Mouse (Mus musculus) stomach, embryonic 16.5 days (tissue): ENCODE results near the gene Rnf215. TPM values are rescaled to one million over a fixed set of nuclear protein-coding genes. Genes with fewer than 3 reads are reported as not detected.

Experiments
- ATAC-seq: fragments of 200-750 bp; cut with Nextera tagmentation; 2 replicates; pipeline ENCODE4 v1.8.0; 2017; ENCODE audit warnings: moderate number of reproducible peaks, moderate TSS enrichment; ENCODE audit not compliant: insufficient read depth, low FRiP score
- H3K27ac ChIP-seq: fragments of 300-500 bp; sonication (generic); 2 replicates; pipeline ENCODE4 v1.5.1; 2014; ENCODE audit warnings: low read length
- H3K27me3 ChIP-seq: fragments of 300-500 bp; sonication (generic); 2 replicates; pipeline ENCODE4 v1.6.1; 2014; ENCODE audit warnings: low read length, control low read depth, mixed read lengths; ENCODE audit not compliant: control insufficient read depth, insufficient read depth
- H3K36me3 ChIP-seq: fragments of 300-500 bp; sonication (generic); 2 replicates; pipeline ENCODE4 v1.6.1; 2014; ENCODE audit warnings: low read length; ENCODE audit not compliant: control insufficient read depth, insufficient read depth
- H3K4me1 ChIP-seq: fragments of 300-500 bp; sonication (generic); 2 replicates; pipeline ENCODE4 v1.6.1; 2014; ENCODE audit warnings: low read length, control low read depth, mixed read lengths; ENCODE audit not compliant: control insufficient read depth, insufficient read depth
- H3K4me2 ChIP-seq: fragments of 300-500 bp; sonication (generic); 2 replicates; pipeline ENCODE4 v1.6.1; 2014; ENCODE audit warnings: low read depth, low read length, mixed read lengths
- H3K4me3 ChIP-seq: fragments of 300-500 bp; sonication (generic); replicated peaks from 2 replicates; pipeline ENCODE4 v1.5.1; 2014; ENCODE audit warnings: mild to moderate bottlenecking, low read length
- H3K9ac ChIP-seq: fragments of 300-500 bp; sonication (generic); 2 replicates; pipeline ENCODE4 v1.6.1; 2014; ENCODE audit warnings: low read length
- H3K9me3 ChIP-seq: fragments of 300-500 bp; sonication (generic); replicated peaks from 2 replicates; pipeline ENCODE4 v1.6.1; 2016; ENCODE audit warnings: low read length, control low read depth; ENCODE audit not compliant: control insufficient read depth
- WGBS: fragments of 180-500 bp; shearing (Covaris S2); extraction: QIAGEN DNeasy Blood & Tissue Kit; methylation state at CpG from one replicate; pipeline ENCODE4 v1.1.7; 2014; 5-methylcytosine and 5-hydroxymethylcytosine counted together
- polyA plus RNA-seq: library from polyadenylated mRNA; unstranded; fragments of >200 nt; fragmentation: Nextera tagmentation; extraction: Ambion mirVana; gene quantifications from 2 replicates; pipeline ENCODE4 v1.2.1, GENCODE M21; 2015

Gene Rnf215
- polyA plus RNA-seq: 21.7 and 25.6 TPM in 2 replicates

DNA sequence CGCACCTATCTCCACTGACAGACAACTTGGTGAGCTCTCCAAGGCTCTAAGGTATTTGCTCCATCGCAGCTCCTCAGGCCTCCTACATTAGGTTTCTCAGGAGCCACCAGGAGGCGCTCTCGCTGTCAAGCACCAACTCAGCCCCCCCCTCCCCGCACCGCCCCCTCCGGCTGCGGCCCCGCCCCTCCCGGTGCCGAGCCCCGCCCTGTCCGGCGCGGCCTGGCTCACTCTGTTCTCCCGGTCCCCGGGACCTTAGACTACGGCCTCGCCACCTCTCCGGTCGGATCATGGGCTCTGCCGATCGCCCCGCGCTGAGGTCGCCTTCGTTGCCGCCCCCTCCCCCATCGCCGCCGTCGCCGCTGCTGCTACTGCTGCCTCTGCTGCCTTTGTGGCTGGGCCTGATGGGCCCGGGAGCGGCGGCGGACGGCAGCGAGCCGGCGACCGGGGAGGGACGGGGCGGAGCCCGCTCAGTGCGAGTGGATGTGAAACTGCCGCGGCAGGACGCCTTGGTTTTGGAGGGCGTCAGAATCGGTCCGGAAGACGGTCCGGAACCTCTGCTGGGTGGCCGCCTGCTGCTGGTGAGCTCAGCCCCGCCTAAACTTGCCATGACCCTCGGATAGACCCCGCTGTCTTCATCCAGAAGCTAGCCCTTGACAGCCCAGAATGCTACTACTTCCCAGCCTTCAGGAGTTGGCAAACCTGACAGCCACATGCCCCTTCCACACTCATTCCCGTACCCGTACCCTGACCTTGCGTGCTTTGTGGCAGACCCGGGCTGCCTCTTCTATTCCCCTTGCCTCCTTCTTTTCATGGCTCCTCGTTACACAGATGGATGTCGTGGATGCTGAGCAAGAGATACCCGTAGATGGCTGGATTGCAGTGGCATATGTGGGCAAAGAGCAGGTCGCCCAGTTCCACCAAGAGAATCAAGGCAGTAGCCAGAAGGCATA is at the start of gene Rnf215:
Gene Rnf215 (plus strand): TSS at position 217 of the 950 bp plus-strand sequence.
- no peaks in the 10 kb centered on the region for H3K9me3 ChIP-seq
- H3K27me3 ChIP-seq: no peaks in the 10 kb centered on the region
- H3K9ac ChIP-seq: peak within 1 kb of the TSS; percentile 99
- H3K4me3 ChIP-seq: peak within 1 kb of the TSS; percentile 91
- WGBS: 2% methylated on average over 64 of the region's 66 CpGs
- peak within 1 kb of the TSS; percentile 67; the same call in 1 of the 2 replicates for H3K27ac ChIP-seq
- H3K4me2 ChIP-seq: peak within 1 kb of the TSS; percentile 94
- H3K36me3 ChIP-seq: no peaks in the 10 kb centered on the region
- peaks cover 10% of the 10 kb centered on the region for H3K4me1 ChIP-seq
- peak; percentile 96 for ATAC-seq

DNA sequence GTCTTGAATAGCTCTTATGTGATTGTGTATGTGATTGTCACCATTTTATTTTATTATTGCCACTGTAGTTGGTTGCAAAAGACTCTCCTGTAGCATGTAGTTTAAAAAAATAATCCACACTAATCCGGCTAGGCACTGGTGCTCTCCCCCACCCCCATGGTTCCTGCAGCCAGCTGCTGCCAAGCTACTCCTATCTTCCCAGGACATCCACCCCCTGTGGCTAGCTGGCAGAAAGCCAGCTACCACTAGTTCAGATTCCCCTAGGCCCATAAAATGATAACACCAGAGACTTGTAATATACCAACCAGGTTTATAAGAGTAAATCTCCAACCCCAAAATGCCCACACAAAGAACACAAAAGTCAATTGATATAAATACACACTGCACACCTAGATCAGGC is 48.8 kb upstream of the Rnf215 start:
- H3K27ac ChIP-seq: no peak overlapping the region
- WGBS: 61% methylated on average over 1 of the region's 1 CpGs
- H3K36me3 ChIP-seq: peaks cover 6% of the 10 kb centered on the region; the same call in 1 of the 2 replicates
- H3K4me2 ChIP-seq: no peak overlapping the region
- no peaks in the 10 kb centered on the region for H3K4me1 ChIP-seq
- H3K4me3 ChIP-seq: no peak overlapping the region
- no peak overlapping the region for H3K9ac ChIP-seq
- no peak for ATAC-seq
- H3K27me3 ChIP-seq: no peaks in the 10 kb centered on the region
- H3K9me3 ChIP-seq: peaks cover 10% of the 10 kb centered on the region; the same call in 1 of the 2 replicates

DNA sequence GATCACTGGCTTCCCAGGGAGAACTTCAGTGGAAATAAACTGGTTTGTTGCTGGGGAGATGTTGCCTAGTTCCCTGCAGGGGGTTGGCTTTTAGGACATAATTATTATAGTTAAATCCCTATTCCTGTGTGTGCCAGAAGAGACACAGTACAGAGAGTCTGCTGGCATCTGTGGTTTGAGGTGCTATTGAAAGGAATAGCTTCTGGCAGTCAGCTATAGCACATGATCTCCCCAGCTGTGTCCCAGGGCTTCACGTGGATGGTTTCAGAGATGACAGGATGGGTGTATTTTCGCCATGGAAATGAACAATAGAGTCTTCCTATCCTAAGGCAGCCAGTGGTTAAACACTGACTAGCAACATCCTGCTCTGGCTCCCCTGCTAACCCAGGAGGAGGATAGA is 47.7 kb upstream of the Rnf215 start:
- 60% methylated on average over 2 of the region's 2 CpGs for WGBS
- no peak overlapping the region for H3K27ac ChIP-seq
- no peak overlapping the region for H3K4me3 ChIP-seq
- no peaks in the 10 kb centered on the region for H3K4me1 ChIP-seq
- ATAC-seq: no peak
- no peak overlapping the region for H3K9ac ChIP-seq
- H3K4me2 ChIP-seq: no peak overlapping the region
- no peaks in the 10 kb centered on the region for H3K27me3 ChIP-seq
- peaks cover 10% of the 10 kb centered on the region for H3K36me3 ChIP-seq
- H3K9me3 ChIP-seq: peaks cover 12% of the 10 kb centered on the region; the same call in 1 of the 2 replicates

DNA sequence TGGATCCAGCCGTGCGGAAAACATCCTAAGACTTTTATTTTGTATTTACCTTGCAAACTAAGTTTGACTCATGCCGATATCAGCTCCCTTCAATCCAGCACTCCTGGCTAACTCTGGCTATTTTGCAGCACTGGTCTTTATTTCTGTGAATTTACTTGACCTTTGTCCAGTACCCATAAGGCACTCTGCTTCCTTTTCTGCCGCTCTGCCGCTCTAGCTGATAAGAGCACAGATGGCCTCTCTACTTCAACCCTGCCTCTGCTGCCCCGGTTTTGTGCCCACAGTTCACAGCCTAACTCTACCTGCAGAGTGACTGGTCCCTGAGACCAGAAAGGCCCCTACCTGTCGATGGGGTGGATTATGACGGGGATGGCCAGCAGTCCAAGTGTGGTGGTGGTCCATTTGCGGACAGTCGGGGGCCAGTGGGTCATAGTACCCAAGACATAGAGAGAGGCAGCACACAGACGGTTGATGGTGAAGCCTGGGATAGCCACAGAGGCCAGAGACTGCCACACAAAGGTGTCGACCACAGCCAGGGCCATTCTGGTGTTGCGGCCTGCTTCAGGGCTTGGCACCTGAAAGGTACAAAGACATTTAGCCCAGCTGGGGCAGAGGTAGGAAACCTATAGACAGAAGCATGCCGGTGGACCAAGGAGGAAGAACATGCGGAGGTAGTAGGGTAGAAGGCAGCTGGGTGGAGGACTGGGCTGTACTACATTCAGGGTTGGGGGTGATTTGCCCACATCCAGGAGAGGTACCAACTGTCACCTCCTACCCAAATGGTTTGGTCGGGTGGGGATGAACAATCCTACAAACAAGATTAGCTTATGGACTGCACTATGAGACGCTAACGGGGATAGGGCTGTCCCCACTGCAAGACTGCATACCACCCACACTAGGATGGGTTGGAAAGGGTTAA is 41.3 kb upstream of the Rnf215 start:
- 69% methylated on average over 18 of the region's 18 CpGs for WGBS
- H3K9ac ChIP-seq: peak overlapping the region; percentile 8; the same call in 1 of the 2 replicates
- H3K4me1 ChIP-seq: peaks cover 13% of the 10 kb centered on the region
- H3K9me3 ChIP-seq: peaks cover 12% of the 10 kb centered on the region; the same call in 1 of the 2 replicates
- ATAC-seq: no peak
- H3K36me3 ChIP-seq: peaks cover 10% of the 10 kb centered on the region
- H3K27me3 ChIP-seq: no peaks in the 10 kb centered on the region
- peak overlapping the region; percentile 88 for H3K27ac ChIP-seq
- peak overlapping the region; percentile 56 for H3K4me3 ChIP-seq
- H3K4me2 ChIP-seq: peak overlapping the region; percentile 93

DNA sequence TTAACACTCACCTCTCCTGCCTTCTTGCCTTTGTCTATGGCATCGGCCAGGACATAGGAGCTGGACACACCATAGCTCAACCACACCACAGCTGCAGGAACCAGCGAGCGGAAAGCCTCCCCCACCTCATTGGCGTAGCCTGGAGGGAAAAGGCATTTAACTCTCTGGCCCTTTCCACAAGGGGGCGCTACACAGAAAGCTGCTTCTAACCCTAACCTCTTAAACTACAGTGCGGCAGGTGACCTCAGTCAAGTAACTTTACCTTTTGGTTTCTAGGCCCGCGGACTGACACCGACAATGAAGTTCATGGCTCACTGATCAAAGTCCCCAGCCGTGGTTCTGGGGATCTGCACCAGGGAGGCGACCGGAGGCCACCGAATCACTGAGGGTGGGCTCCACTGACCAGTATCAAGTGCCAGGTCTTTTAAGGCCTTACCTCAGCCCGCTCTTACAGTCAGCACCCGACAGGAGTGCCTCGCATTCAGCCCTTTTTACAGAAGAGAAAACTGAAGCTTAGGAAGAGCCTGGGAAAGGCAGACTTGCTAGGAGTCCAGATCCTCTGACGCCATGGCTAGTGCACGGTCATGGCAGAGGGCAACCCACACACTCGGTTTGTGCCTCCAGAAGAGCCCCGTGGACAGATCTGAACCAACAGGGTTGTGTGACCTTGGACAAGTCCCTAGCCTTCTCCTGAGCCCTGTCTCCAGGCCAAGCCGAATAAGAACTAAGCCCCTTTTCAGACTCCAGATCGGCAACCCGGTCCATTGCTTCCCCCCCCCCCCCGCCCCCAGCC is 40.4 kb upstream of the Rnf215 start:
- no peaks in the 10 kb centered on the region for H3K27me3 ChIP-seq
- H3K36me3 ChIP-seq: peaks cover 10% of the 10 kb centered on the region
- ATAC-seq: no peak
- peak overlapping the region; percentile 88 for H3K27ac ChIP-seq
- H3K4me2 ChIP-seq: peak overlapping the region; percentile 93
- H3K9me3 ChIP-seq: peaks cover 12% of the 10 kb centered on the region; the same call in 1 of the 2 replicates
- H3K4me3 ChIP-seq: peak overlapping the region; percentile 56
- peak overlapping the region; percentile 71 for H3K9ac ChIP-seq
- peaks cover 13% of the 10 kb centered on the region for H3K4me1 ChIP-seq
- WGBS: 8% methylated on average over 23 of the region's 24 CpGs

DNA sequence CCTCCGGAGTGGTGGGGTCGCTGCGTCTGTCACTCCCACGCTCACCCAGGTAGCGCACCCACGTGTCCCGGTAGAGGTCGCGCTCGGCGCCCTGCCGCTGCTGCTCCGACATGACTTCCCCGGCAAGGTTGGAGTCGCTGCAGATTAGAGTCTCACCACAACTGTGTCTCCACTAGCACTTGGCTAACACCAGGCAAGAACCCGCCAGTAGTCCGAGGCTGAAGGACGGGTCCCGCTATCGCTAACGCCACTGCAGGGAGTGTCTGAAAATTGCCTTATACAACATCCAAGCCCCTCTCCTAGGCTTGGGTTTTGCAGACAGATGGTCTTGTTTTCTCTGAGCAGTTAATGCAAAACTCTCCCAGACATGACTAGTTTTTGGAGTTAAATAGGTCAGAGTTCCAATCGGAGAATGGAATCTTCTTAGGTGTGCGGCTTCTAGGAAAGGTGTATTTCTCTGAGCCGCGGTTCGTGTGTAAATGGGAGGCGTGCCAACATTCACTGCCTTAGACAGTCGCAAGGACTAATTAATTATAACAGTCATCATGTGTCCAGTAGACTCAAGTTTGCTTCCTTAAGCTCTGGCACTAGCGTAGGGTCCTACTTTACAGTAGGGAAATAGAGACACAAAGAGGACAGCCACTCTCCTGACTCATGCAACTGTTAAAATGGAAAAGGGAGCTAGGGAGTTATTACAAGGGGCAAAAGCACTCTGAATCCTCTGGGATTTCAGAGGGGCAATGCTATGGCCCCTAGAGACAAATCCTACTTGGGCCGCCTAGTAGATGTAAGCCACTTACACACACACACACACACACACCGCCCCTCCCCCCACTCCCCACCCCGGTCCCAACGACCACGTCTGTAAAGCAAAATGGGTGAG is 39.6 kb upstream of the Rnf215 start, which contains the start of gene Mtfp1:
Gene Mtfp1 (minus strand): TSS at position 275 of the 883 bp plus-strand sequence.
- peaks cover 11% of the 10 kb centered on the region; the same call in 1 of the 2 replicates for H3K9me3 ChIP-seq
- H3K27me3 ChIP-seq: no peaks in the 10 kb centered on the region
- H3K36me3 ChIP-seq: peaks cover 10% of the 10 kb centered on the region
- H3K9ac ChIP-seq: peak within 1 kb of the TSS; percentile 71
- WGBS: 4% methylated on average over 34 of the region's 34 CpGs
- peak; percentile 18; the same call in 1 of the 2 replicates for ATAC-seq
- H3K4me2 ChIP-seq: peak within 1 kb of the TSS; percentile 93
- H3K4me1 ChIP-seq: peaks cover 13% of the 10 kb centered on the region
- peak within 1 kb of the TSS; percentile 56 for H3K4me3 ChIP-seq
- peak within 1 kb of the TSS; percentile 88 for H3K27ac ChIP-seq

DNA sequence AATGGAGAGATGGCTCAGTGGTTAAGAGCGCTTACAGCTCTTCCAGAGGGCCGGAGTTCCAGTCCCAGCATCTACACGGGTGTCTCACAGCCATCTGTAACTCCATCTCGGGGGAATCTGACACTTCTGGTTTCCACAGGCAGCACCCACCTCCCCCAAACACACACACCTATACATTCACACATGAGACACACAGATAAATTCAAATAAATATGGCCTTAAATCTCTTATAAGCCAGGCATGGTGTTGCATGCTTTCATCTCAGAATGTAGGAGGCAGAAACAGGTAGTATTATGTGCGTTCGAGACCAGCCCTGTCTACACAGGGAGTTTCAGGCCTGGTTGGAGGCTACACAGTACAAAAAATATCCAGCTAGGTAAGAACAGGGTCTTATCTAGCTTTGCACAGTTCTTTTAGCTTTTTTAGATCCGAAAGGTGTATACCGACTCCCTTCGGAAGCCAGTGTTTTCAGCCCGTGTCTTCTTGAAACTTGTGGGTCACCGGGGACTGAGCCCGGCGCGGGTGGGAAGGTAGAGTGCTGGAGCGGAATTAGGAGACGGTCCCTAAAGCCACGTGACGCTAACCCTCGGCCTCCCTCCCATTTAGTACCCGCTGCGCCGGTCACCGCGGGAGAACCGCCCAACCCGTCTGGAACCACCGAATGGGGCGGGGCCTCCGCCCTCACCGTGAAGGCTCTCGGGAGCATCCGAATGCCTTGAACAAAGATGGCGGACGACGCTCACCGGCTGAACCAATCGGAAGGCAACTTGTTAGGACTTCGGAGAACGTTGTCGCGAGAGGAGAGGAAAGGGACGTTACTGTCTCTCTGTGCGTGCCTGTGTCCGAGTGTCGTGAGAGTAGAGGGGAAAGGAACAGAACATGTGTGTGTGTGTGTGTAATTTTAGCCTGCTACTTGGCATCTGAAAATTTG is 38.7 kb upstream of the Rnf215 start:
- Histone ChIP-seq H3K4me1 (peaks cover 13% of the 10 kb centered on the region), H3K4me2 (peak overlapping the region; percentile 93), H3K9me3 (peaks cover 2% of the 10 kb centered on the region; the same call in 1 of the 2 replicates), H3K9ac (peak overlapping the region; percentile 85), H3K36me3 (peaks cover 3% of the 10 kb centered on the region), H3K27ac (peak overlapping the region; percentile 91), H3K27me3 (no peaks in the 10 kb centered on the region), H3K4me3 (peak overlapping the region; percentile 56)
- WGBS: 2% methylated on average over 45 of the region's 45 CpGs
- ATAC-seq: peak; percentile 97
